Mouse (Mus musculus) MN1 (cell line): ENCODE results near the gene Phf10.
"Not testable (repeated sequence)": the region's sequence is repeated elsewhere in the genome, so short reads cannot be mapped to it uniquely, and the experiment has no call there.

Experiments used
- DNase-seq: peaks from one replicate; pipeline ENCODE4 v3.0.0-alpha.2; 2016; ENCODE audit warnings: low spot score

The Phf10 gene

DNA sequence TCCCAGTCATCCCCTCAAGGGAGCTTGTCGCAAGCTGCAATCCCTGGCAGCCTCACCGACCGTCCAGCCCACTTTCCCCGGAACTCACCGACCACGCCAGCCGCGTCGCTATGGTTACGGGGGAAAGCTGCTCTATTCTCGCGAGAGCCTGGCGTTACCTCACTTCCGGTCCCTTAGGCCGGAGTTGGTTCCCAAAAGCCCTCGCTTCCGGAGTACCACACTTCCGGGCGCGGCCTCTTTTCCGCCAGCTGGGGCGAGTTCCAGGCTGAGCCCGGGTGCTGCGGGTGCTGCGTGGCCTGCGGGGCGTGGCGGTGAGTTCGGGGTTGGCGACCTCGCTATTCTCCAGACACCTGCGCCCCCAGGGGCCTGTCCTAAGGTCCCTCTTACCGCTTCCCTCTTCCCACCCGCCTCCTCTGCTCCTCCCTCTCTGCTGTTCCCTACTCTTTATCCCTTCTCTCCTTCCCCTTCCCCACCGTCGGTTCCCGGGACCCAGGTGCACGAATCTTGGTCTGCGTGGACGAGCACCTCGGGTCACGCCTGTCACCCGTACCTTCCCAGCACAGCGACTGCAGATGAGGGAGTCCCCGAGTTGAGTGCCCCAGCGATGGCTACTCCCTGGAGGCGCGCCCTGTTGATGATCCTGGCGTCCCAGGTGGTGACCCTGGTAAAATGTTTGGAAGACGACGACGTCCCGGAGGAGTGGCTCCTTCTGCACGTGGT lies 17.9 kb downstream of the Phf10 start, which contains the start of the genes Wdr27 and 1600012H06Rik:
Wdr27 (minus strand) TSS at position 150 of the 720 bp plus-strand sequence.
1600012H06Rik (plus strand) TSS at position 176 of the 720 bp plus-strand sequence.
- peak; percentile 100 for DNase-seq

DNA sequence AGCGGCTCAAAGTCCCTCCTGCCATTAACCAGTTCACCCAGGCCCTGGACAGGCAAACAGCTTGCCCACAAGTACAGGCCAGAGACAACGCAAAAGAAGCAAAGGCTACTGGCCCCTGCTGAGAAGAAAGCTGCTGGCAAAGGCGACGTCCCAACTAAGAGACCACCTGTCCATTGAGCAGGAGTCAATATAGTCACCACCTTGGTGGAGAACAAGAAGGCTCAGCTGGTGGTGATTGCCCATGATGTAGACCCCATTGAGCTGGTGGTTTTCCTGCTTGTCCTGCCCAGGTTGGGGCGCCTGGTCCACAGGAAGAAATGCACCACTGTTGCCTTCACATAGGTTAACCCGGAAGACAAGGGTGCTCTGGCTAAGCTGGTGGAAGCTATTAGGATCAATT lies 18.9 kb downstream of the Phf10 start:
- not testable (repeated sequence) for DNase-seq

DNA sequence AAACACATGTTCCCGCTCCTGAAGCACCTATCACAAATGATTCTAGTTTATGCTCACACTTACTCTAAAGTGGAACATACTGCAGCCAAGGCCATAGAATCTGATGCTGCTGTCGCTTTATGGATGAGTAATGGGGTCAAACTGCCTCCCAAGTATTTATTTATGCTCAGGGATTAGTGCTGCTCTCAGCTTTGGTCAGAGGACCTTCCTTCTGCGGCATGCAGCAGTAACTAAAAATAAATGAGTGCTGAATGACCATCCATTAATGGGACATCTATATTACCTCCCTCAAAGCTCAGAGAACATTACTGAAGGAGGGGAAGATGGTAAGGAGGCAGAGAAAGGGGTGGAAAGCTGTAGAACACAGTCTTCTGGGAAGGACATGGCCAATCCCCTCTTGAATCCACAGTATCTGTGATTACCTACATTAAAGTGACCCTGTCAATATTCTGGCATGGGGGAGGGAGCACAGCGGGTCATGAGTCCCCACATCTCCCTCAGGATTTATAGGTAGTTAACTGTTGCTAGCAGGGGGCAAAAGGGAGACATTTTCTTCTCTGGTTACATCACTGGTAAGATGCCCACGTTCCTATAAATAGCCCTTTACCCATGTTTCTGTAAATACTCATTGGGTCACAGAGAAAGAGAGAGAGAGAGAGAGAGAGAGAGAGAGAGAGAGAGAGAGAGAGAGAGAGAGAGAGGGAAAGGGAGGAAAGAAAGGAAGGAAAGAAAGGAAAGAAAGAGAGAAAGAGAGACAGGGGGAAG lies 25.1 kb downstream of the Phf10 start:
- DNase-seq, result no peak

DNA sequence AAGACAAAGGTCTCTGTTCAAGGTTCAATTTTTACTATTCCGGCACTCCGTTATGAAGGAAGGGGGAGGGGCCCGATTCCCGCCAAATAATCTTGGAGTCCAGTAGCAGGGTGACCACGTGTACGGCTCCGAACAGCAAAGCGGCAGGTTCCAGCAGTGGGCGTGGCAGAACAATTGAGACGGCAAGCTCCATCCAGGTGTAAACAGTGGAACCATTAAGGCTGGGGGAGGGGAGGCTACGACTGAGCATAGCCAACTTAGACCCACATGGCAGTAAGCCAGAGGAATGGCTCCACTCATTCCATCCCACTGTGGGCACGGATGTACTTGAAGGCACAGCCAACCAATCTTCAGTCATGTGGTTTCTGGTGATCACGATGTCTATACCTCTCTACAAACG lies 25.8 kb downstream of the Phf10 start:
- DNase-seq, result not testable (repeated sequence)

DNA sequence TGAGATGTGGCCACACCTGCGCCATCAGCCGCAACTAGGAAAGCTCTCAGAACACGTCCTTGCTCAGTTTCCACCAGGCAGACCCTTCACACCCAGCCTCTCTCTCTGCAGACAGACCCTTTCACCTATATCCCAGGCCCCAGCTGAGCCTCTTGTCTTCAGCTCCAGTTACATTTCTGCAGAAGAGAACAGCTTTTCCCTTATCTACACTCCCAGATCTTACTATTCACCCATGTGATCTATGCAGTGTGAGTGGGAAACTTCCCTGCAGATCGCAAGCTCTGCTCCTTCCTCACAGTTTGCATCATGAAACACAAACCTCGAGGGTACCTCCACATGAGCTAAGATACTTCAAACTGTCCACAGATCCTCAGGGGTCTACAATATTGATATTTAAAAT lies 29.6 kb downstream of the Phf10 start:
- no peak for DNase-seq

DNA sequence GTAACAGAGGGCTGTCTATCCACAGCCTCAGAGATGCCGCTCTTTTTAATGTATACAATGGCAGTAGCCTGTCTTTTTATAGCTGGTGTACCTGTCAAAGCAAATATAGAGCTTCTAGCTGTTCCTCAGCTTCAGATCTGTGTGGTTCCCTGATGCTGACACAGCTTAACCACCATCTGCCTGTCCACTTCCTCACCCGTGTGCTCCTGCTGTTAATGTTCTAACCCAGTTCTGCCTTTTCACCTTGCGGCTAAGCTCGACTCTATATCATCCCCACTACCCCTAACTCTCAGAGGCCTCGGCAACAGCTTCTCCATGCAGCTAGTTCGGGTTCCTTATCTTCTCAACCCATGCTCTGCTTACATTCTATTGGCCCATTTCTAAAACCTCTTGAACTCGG lies 30.4 kb downstream of the Phf10 start:
- no peak for DNase-seq

DNA sequence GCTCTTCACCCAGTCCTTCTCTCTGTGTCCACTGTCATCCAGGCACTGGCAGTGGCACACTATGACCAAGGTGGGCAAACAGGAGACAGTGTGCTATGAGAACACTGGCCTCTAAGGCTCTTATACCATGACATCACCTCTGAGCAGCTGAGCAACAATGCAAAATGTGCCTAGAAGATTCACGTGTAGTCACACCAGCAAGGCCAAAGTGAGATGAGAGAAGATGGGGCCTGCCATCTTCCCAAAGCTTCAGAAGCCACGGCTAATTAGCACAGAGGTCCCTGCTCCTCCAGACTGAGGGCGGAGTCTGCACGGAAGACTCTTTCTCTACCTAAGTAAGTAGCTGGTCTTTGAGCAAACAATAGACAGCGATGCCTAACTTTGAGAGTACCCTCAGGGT lies 32.4 kb downstream of the Phf10 start:
- DNase-seq, result no peak

DNA sequence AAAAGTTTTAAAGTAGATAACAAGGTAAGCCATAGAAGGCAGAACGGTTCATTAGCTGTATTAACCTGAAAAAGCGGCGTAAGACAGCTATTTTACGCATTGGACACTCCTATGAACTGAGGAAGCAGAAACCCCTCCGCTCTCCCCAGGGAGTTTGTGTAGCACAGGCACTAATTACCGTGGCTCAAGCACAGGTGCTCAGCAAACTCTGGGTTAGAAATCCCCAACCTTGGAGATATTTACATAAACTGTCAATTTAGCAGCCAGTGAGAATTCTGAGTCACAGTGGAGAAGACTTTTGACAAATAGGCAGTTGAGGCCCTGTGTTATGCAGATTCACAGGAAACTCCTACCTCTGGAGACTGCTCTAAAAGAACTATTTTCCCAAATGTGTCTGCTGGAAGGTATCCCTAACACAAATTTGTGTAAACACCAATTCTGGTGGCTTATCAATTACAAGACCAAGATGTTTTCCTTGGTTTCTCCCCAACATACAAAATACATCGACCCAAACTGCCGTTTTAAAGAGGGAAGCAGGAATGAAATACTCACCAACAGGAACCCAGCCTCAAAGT lies 33.3 kb downstream of the Phf10 start:
- DNase-seq, result no peak

DNA sequence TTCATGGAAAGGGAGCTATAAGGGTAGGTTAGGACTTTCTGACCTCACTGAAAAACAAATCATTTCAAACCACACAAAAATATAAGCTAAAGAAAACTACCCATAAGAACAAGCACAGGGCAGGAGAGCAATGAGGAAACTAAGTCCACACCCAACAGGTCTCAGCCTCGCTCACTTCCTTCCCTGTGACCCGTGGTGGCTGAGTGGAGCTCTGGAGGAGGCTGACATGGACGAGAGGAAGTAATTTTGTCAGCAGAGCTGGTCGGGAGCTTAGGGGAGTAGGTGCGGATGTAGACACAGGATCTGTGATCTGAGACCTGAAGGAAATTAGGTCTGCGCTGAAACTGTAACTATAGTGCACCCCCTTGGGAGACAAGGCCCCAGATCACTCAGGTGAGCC lies 39.5 kb downstream of the Phf10 start:
- DNase-seq, result no peak

DNA sequence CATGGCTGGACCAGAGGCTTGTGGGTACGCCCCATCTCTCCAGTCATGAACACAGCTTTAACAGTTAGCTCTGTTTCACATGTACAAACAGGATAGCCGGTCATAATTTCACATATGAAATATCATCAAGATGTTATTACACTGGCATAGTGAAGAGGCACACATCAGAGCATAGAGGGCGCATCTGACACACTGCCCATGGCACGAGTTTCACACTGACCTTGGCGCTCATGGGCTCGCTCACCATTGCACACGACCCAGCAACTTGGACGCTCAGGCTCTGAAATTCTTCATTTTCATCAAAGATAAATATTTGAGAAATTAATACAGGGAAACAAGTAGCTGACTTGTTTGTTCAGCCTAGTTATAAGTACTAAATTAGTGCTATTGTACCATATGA lies 43.2 kb downstream of the Phf10 start:
- no peak for DNase-seq

DNA sequence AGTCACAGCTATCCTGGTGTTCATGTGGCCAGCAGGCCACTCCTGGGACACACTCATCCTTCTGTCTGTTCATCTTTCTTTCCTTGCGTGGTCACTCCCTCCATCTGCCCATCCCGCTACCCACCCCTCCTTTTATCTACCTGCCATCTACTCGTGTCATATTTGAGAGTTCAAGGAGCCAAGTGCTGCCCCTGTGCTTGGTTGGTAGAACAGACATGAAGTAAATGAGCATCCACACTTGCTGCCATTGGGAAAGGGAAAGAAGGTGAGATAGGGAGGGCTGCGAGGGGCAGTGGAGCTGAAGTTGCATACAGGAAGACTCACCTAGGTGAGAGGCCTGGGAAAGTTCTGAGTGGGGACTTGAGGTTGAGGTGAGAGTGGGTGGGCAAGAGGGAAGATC lies 46.7 kb downstream of the Phf10 start:
- no peak for DNase-seq

DNA sequence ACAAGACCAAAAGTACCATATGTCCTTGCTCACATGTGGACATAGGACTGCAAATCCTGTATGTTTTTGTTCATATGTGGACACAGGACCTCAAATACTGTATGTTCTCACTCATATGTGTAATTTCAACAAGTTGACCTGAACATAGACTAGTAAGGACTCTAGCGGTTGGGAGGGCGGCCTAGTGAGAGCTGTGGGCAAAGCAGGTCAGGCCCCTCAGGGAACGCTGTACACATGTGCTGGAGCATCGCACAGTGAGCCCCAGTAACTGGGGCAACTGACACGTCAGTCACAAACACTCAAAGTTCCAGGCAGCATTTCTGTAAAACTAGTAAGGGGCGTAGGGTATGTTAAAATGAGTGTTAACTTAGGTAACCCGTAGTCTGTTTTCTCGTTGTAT lies 48.1 kb downstream of the Phf10 start:
- DNase-seq, result no peak

DNA sequence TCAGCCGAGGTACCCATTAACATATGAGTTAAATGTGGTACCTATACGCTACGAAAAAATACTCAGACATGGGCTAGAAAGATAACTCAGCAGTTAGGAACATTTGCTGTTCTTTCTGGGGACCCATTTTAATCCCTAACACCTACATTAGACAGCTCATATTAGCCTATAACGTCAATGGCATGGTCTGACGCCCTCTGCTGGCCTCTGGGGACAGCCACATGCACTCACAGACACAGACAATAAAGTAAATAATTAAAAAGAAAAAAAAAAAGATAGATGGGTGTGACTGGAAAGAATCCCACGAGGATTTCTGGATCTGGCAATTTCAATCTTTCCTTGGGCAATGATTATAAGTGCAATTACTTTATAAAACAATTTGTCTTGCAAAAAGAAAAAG lies 48.7 kb downstream of the Phf10 start:
- no peak for DNase-seq

DNA sequence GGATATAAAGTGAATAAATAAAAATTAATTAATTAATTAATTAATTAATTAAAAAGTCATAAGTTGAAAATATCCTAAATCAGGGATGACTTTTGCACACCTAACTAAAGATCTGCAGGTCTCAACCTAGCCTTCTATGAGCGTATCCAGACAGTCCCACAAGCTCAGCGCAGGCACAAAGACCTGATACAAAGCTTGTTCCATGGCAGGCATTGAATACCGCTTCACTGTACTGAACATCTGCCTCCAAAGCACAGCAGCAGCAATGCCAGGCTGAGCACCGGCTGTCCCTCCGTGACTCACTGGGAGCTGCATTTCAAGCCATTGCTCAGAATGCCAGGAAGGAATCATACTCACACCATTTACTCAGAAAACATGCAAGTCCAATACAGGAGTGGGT lies 50.3 kb downstream of the Phf10 start:
- no peak for DNase-seq

DNA sequence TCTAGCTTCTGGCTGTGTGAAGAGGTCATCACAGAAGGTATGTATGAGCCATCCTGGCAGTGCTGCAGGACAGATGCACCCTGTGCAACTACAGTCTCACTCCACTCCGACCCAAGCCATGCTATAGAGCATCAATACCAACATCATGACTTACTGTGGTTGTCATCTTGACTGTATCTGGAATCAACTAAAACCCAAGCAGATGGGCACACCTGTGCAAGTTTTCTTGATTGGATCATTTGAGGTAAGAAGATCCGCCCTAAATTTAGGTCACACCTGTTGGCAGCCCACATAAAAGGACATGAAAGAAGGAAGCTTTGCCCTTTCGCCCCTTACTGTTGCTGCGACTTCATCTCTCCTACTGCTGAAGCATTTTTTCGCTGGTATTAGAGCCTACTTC lies 51.7 kb downstream of the Phf10 start:
- no peak for DNase-seq

DNA sequence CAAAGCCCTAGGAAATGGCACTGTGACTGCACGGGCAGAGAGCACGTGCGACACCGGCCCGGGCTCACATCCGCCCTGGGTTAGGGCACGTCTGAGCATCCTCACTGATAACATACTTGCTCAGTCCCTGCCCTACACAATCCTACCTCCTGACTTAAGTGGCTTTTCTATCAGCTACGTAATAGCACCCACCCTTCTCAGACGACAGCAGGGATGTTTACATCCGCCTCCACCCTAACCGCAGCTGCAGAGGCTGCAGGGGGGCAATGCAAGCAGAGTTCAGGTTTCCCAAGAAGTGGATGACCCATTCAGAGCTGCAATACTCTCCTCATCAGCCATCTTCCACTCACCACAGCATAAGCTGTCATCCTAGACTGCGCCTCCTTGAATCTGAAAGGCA lies 53.9 kb downstream of the Phf10 start:
- DNase-seq, result no peak

DNA sequence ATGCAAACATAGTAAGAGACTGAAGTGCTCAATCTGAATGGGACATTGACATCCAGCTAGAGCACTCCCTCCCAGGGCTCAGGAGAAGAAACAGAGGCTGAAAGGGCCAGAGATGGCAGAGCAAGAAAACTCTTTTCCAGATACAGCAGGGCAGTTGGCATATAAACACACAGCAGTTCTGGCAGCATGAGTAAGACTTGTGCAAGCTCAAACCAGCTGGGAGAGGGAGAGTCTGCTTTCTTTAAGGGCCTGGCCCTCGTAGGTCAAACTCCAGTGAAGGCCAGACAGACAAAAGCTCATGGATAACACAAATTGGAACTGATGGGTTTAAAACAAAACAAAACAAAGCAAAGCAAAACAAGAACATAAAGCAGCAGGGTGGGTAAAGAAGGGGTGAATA lies 54.5 kb downstream of the Phf10 start:
- no peak for DNase-seq

DNA sequence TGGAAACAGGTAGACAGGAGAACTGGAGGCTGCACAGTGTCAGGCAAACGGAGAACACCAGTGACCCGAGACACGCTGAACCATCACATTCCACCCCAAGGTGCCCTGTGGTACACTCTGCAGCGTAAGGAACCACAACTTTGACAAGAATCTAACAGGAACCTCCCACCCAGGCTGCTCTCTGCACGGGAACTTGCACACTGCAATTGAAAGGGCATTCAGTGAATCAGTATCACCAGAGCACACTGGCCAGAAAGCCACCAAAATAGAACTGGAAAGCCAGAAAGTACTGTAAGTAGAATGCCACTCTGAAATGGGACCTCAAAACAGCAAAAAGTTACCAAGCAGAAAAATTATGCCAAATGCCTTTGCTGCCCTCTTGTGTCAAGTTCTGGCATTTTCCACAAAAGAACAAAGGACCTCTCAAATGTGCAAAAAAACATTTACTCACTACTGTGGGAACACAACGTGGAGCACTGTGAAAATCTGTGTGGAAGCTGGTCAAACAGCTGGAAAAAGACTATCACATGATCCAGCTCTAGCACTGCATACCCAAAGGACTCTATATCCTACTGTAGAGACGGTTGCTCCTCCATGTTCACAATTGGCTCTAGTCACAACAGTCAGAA lies 56.3 kb downstream of the Phf10 start:
- peak; percentile 69 for DNase-seq

DNA sequence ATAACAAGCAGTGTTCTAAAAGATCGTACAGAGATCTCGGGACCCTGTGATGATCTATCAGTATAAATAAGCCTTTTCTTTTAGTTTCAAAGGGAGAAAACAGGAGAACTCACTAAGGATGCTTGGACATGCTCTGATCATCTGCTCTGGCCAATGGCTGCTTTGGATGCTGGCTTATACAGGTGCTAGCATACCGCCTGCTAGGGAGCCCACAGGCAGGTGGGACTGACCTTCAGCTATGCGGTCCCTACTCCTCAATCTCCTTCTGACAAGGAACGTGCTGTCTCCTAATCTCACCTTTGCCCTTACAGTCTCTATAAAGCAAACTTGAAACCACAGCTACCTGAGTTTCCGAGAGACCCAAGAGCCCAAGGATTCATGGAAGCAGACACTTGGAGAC lies 56.9 kb downstream of the Phf10 start:
- no peak for DNase-seq

DNA sequence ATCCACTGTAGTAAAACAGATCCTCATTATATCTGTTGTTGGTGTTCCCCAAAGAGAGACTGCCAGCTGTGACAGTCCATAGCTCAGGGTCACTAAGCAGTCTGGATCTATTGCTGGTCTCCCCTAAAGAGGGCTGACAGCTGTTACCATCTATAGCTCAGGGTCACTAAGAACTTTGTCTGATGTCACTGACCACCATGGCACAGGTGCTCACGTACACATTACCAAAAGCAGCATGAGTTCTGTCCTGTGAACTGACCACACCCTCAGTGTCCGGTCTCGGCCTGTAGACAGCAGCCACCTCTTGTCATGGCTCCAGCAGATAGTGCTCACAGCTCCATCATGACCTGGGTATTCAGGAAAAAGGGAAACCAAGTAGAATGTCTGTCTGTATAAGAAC lies 57.9 kb downstream of the Phf10 start:
- no peak for DNase-seq

DNA sequence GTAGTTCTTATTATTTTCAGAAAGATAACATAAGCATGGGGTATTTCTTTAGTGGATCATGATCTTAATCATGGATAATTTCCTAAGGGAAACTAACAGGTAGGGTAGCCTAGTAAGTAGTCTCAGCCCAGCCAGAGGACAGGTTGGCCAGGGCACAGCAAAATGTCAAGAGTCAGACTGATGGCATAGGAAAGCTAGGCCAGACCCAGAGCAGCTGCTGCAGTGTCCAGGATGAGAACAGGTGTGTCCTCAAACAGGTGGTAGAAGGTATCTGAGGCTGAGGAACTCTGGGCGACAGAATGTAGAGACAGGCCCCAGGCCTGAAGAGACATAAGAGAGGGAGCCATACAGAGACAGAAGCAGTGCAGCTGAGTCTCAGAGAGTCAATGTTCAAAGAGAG lies 62.1 kb downstream of the Phf10 start:
- DNase-seq, result no peak

DNA sequence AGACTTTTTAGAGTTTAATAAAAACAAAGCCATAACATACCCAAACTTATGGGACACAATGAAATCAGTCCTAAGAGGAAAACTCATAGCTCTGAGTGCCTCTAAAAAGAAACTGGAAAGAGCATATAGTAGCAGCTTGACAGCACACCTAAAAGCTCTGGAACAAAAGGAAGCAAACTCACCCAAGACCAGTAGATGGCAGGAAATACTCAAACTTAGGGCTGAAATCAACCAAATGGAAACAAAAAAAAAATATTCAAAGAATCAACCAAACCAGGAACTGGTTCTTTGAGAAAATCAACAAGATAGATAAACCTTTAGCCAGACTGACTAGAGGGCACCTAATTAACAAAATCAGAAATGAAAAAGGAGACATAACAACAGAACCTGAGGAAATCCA lies 66.0 kb downstream of the Phf10 start:
- not testable (repeated sequence) for DNase-seq
